Mouse (Mus musculus) myocyte (in vitro differentiated cells): ENCODE results near the gene Ift43. TPM values are rescaled to one million over a fixed set of nuclear protein-coding genes. Genes with fewer than 3 reads are reported as not detected.

Source experiments
- H3K27me3 ChIP-seq: one replicate; pipeline ENCODE4 v1.6.1; 2011; ENCODE audit not compliant: control insufficient read depth, insufficient read depth, insufficient read length
- H3K36me3 ChIP-seq: one replicate; pipeline ENCODE4 v1.6.1; 2011; ENCODE audit not compliant: control insufficient read depth, insufficient read depth
- H3K4me2 ChIP-seq: one replicate; pipeline ENCODE4 v1.6.1; 2011; ENCODE audit warnings: low read depth, control low read depth
- H3K4me3 ChIP-seq: one replicate; pipeline ENCODE4 v1.5.1; 2011; ENCODE audit warnings: mild to moderate bottlenecking, control low read depth, moderate library complexity
- H3K79me2 ChIP-seq: one replicate; pipeline ENCODE4 v1.6.1; 2011; ENCODE audit not compliant: control insufficient read depth, insufficient read depth
- H3ac ChIP-seq: one replicate; pipeline ENCODE4 v1.6.1; 2011; ENCODE audit not compliant: control insufficient read depth, insufficient read length
- CEBPB ChIP-seq: IDR thresholded peaks from 2 replicates; pipeline ENCODE4 v1.6.1; 2011; ENCODE audit warnings: mild to moderate bottlenecking, moderate library complexity; ENCODE audit not compliant: poor library complexity, insufficient read depth, severe bottlenecking
- E2F4 ChIP-seq: IDR thresholded peaks from one replicate; pipeline ENCODE4 v1.6.1; 2011; ENCODE audit warnings: mild to moderate bottlenecking, control low read depth, moderate library complexity; ENCODE audit not compliant: insufficient read depth
- MAX ChIP-seq: IDR thresholded peaks from one replicate; pipeline ENCODE4 v1.6.1; 2011; ENCODE audit warnings: low read depth, mild to moderate bottlenecking, control low read depth
- MYOD1 ChIP-seq, 3 experiments: IDR thresholded peaks; one replicate each; pipeline ENCODE4 v1.6.1; 2011; ENCODE audit warnings: control low read depth in 2 of 3, low read depth in 2 of 3, mild to moderate bottlenecking in 2 of 3, moderate library complexity in 1 of 3; ENCODE audit not compliant: insufficient read length in 2 of 3, control insufficient read depth in 1 of 3
- MYOG ChIP-seq, 3 experiments: IDR thresholded peaks; one replicate each; pipeline ENCODE4 v1.6.1; 2011; ENCODE audit warnings: control low read depth in 2 of 3, low read depth in 2 of 3, mild to moderate bottlenecking in 2 of 3; ENCODE audit not compliant: insufficient read length in 2 of 3, control insufficient read depth in 1 of 3, insufficient read depth in 1 of 3
- POLR2A ChIP-seq: IDR thresholded peaks from one replicate; pipeline ENCODE4 v1.6.1; 2011; ENCODE audit warnings: low read depth, mild to moderate bottlenecking, control low read depth, moderate library complexity; ENCODE audit not compliant: insufficient read length
- POLR2AphosphoS2 ChIP-seq: IDR thresholded peaks from one replicate; pipeline ENCODE4 v1.6.1; 2011; ENCODE audit warnings: low read depth, control low read depth; ENCODE audit not compliant: insufficient read length
- REST ChIP-seq: IDR thresholded peaks from one replicate; pipeline ENCODE4 v1.6.1; 2011; ENCODE audit warnings: mild to moderate bottlenecking, control low read depth, moderate library complexity; ENCODE audit not compliant: insufficient read depth, insufficient read length
- SRF ChIP-seq: IDR thresholded peaks from one replicate; pipeline ENCODE4 v1.6.1; 2011; ENCODE audit warnings: low read depth; ENCODE audit not compliant: control insufficient read depth, insufficient read length
- TCF12 ChIP-seq: IDR thresholded peaks from one replicate; pipeline ENCODE4 v1.6.1; 2011; ENCODE audit warnings: mild to moderate bottlenecking, control low read depth; ENCODE audit not compliant: poor library complexity, insufficient read depth, severe bottlenecking
- TCF3 ChIP-seq: IDR thresholded peaks from one replicate; pipeline ENCODE4 v1.6.1; 2011; ENCODE audit warnings: low read depth, control low read depth; ENCODE audit not compliant: insufficient read length
- USF1 ChIP-seq: IDR thresholded peaks from one replicate; pipeline ENCODE4 v1.6.1; 2011; ENCODE audit warnings: low read depth, mild to moderate bottlenecking, control low read depth, moderate library complexity
- polyA plus RNA-seq: library from polyadenylated mRNA; unstranded; fragments of >200 nt; fragmentation: generic; extraction: Trizol; gene quantifications from one replicate; pipeline ENCODE4 v1.2.1, GENCODE M21; 2012; ENCODE audit warnings: missing spikeins

Ift43 gene
- polyA plus RNA-seq, 1 experiment: 93.4 TPM

DNA sequence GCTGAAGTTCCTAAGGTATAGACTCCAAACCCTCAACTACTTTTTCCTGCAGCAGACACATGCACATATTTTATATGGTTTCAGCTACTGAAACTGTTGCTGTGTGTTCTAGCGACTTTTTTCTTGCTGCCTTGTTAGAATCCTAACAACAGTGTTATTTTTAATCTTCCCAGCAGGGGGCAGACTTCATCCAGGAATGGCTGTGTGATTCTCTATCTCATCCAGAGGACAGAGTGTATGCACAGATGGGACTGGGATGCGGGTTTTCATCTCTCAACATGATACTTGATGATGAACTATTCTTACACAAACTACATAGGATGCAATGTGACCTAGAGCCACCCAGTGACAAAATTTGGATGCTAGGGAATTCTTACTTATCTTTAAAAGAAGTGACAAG lies 50.5 kb downstream of the Ift43 start:
- Histone ChIP-seq H3K79me2 (no peaks in the 10 kb centered on the region), H3K4me2 (no peak overlapping the region), H3ac (no peak overlapping the region), H3K36me3 (no peaks in the 10 kb centered on the region), H3K4me3 (no peak overlapping the region), H3K27me3 (no peaks in the 10 kb centered on the region)
- TF ChIP-seq POLR2A: no peak
- no peak for TF ChIP-seq TCF3
- no peak for TF ChIP-seq CEBPB
- TF ChIP-seq TCF12: no peak
- no peak for TF ChIP-seq SRF
- no peak for TF ChIP-seq REST
- TF ChIP-seq USF1: no peak
- TF ChIP-seq MYOG (IDR thresholded peaks at IDR 0.05; ENCODE audit: control insufficient read depth in 1 of 3, insufficient read depth in 1 of 3, insufficient read length in 2 of 3, low read depth in 2 of 3): no peak
- TF ChIP-seq E2F4: no peak
- no peak for TF ChIP-seq MYOD1 (IDR thresholded peaks at IDR 0.05; ENCODE audit: control insufficient read depth in 1 of 3, insufficient read length in 2 of 3, low read depth in 2 of 3)
- TF ChIP-seq POLR2AphosphoS2: no peak
- no peak for TF ChIP-seq MAX

DNA sequence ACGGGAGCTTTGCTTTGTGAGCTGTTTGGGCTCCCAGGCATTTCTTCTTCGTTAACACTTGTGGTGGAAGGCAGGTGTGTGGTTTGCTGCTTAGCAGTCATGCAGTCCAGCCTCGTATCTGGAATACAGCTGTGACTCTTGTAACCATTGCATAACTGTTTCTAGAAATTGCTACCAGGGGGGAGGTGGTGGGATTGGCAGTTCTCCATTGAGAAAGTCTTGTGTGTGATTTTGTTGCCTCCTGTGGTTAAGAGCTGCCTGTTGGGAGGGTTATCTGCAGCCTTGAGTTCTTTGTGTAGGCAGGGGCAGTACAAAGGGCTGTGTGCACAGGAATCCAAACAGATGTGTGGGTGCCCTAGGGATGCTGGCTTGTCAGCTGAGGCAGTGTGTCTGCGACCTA lies 53.4 kb downstream of the Ift43 start:
- Histone ChIP-seq H3K27me3 (no peaks in the 10 kb centered on the region), H3ac (no peak overlapping the region), H3K4me2 (no peak overlapping the region), H3K79me2 (no peaks in the 10 kb centered on the region), H3K4me3 (no peak overlapping the region), H3K36me3 (peaks cover 4% of the 10 kb centered on the region)
- no peak for TF ChIP-seq TCF3
- no peak for TF ChIP-seq CEBPB
- no peak for TF ChIP-seq MYOG (IDR thresholded peaks at IDR 0.05; ENCODE audit: control insufficient read depth in 1 of 3, insufficient read depth in 1 of 3, insufficient read length in 2 of 3, low read depth in 2 of 3)
- TF ChIP-seq REST: no peak
- no peak for TF ChIP-seq SRF
- no peak for TF ChIP-seq TCF12
- no peak for TF ChIP-seq POLR2AphosphoS2

DNA sequence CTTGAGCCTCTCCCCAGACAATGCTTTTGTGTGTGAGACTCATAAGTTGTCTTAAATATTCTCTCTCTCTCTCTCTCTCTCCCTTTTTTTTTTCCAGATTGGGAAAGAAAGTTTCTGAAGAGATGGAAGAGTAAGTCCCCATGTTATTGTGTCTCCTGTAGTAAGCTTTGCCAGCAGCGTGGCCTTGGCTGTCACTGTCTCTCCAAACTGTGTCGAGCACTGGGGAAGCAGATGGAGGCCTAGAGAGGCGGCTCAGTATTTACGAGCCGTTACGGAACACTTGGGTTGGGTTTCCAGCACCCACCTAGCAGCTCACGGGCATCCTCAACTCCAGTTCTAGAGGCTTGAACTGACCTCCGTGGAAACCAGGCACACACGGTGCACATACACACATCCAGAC lies 56.4 kb downstream of the Ift43 start:
- TF ChIP-seq E2F4 (no peak), TCF3 (no peak), POLR2AphosphoS2 (no peak)
- Histone ChIP-seq H3K4me3 (no peak overlapping the region), H3K27me3 (no peaks in the 10 kb centered on the region), H3K79me2 (no peaks in the 10 kb centered on the region), H3ac (no peak overlapping the region), H3K4me2 (no peak overlapping the region), H3K36me3 (peaks cover 11% of the 10 kb centered on the region)

DNA sequence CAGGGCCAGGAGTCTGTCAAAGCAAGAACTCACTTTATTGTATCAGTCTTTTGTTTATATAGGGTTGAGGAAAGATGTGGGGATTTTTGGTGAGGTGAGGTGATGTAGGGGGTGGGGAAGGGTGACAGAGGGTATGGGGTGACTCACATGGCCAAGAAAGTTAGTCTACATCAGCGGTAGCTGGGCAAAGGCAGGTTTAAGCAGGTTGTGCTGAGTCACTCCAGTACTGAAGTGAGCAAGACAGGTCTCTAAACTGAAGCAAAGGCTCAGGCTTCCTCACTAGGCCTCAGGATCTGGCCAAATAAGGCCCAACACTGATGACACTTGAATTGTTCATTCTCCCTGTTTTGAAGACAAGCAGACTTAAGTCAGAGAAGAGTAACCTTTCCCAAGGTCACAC lies 60.0 kb downstream of the Ift43 start:
- Histone ChIP-seq H3K4me3 (no peak overlapping the region), H3K79me2 (no peaks in the 10 kb centered on the region), H3K4me2 (no peak overlapping the region), H3ac (no peak overlapping the region), H3K27me3 (no peaks in the 10 kb centered on the region), H3K36me3 (peaks cover 11% of the 10 kb centered on the region)
- TF ChIP-seq TCF12 (no peak), USF1 (no peak), CEBPB (no peak), MYOD1 (IDR thresholded peaks at IDR 0.05; ENCODE audit: control insufficient read depth in 1 of 3, insufficient read length in 2 of 3, low read depth in 2 of 3) (no peak), MYOG (IDR thresholded peaks at IDR 0.05; ENCODE audit: control insufficient read depth in 1 of 3, insufficient read depth in 1 of 3, insufficient read length in 2 of 3, low read depth in 2 of 3) (no peak), TCF3 (no peak), SRF (no peak), POLR2A (no peak), MAX (no peak), REST (no peak), E2F4 (no peak), POLR2AphosphoS2 (no peak)

DNA sequence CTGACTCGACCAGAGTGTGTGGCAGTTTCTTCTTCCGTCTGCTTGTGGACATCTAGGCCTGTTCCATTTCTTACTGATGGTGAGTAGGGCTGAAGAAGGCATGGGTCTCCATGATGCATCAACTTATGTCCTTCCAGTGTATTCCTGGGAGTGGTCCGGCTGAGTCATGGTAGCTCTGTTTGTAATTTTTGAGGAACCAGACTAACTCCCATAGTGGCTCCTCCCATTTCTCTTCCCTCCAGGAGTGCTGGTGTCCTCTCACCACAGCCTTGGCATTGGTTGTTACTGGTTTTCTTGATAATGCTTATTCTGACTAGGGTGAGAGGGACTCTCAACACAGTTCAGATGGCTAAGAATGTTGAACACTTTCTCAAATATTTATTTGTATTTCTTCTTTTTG lies 63.9 kb downstream of the Ift43 start:
- no peak overlapping the region for H3ac ChIP-seq
- no peak for TF ChIP-seq USF1
- H3K27me3 ChIP-seq: no peaks in the 10 kb centered on the region
- H3K4me2 ChIP-seq: no peak overlapping the region
- no peaks in the 10 kb centered on the region for H3K79me2 ChIP-seq
- no peak overlapping the region for H3K4me3 ChIP-seq
- peaks cover 12% of the 10 kb centered on the region for H3K36me3 ChIP-seq

DNA sequence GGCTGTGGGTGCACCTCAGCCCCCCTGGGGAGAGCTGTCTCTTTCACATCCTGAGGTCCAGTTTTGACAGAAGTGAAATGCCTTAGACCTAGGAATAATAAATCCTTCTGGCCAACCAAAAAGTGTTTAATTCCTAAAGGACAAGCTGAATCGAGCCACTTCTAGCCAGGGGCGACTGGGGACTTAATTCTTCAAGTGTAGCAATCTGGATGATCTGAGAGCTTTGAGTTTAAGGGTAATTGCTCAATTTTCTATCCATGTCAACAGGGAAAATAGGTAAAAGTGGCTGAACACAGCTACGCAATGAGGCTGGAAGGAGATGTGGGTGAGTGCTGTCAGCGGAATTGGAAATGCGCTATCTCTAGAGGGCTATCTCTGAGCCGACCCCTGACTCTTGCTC lies 65.9 kb downstream of the Ift43 start:
- H3K4me3 ChIP-seq: no peak overlapping the region
- H3K27me3 ChIP-seq: no peaks in the 10 kb centered on the region
- H3K36me3 ChIP-seq: peaks cover 6% of the 10 kb centered on the region
- no peak overlapping the region for H3K4me2 ChIP-seq
- no peak overlapping the region for H3ac ChIP-seq
- H3K79me2 ChIP-seq: no peaks in the 10 kb centered on the region
- TF ChIP-seq MYOG (IDR thresholded peaks at IDR 0.05; ENCODE audit: control insufficient read depth in 1 of 3, insufficient read depth in 1 of 3, insufficient read length in 2 of 3, low read depth in 2 of 3) (no peak), CEBPB (no peak), SRF (no peak), E2F4 (no peak), REST (no peak), MYOD1 (IDR thresholded peaks at IDR 0.05; ENCODE audit: control insufficient read depth in 1 of 3, insufficient read length in 2 of 3, low read depth in 2 of 3) (no peak), TCF12 (no peak), POLR2AphosphoS2 (no peak), TCF3 (no peak), MAX (no peak)
